Mouse (Mus musculus): ENCODE measurements around the gene Phb. TPM values are rescaled to one million over a fixed set of nuclear protein-coding genes. Genes with fewer than 3 reads are reported as not detected.

Gene Phb
- polyA plus RNA-seq, 1 experiment from 2014 or later: 129 TPM

DNA sequence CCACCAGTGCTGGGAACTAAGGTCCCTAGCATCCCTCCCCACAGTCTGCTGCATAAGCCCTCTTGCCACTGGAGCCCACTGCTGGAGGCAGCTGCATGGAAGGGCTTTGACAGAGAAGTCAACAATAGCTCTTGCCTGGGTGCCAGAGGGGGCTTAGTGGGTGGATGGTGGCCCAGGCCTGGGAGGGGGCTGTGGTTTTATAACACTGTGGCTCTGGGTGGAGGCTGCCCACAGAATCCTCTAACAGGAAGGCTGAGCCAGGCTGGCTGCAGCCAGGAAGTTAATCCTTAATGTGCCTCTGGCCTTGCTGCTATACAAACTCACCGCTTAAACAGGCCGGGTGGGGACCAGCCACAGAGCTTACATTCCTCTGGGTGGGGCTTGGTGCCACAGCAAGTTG is 31.7 kb upstream of the Phb start:
- Histone ChIP-seq H3K4me1 (replicated peaks) (no peaks in the 10 kb centered on the region), H3K9ac (no peak overlapping the region), H3K36me3 (replicated peaks) (no peaks in the 10 kb centered on the region), H3K27me3 (peaks cover 6% of the 10 kb centered on the region; the same call in 1 of the 2 replicates), H3K4me3 (replicated peaks) (no peak overlapping the region), H3K27ac (replicated peaks) (no peak overlapping the region), H3K9me3 (replicated peaks) (no peaks in the 10 kb centered on the region), H3K4me2 (no peak overlapping the region)
- ATAC-seq (ENCODE audit: insufficient read depth): no peak
- WGBS (ENCODE audit: insufficient replicate concordance): 2% methylated on average over 2 of the region's 2 CpGs

GRCm38 (mm10) chr11:95640751-95641150 is 26.0 kb upstream of the Phb start:
- peaks cover 57% of the 10 kb centered on the region for H3K27me3 ChIP-seq
- H3K4me3 ChIP-seq (replicated peaks): no peak overlapping the region
- H3K9ac ChIP-seq: no peak overlapping the region
- H3K4me1 ChIP-seq (replicated peaks): peaks cover 4% of the 10 kb centered on the region; the same call in 1 of the 2 replicates
- 38% methylated on average over 2 of the region's 2 CpGs for WGBS (ENCODE audit: insufficient replicate concordance)
- H3K36me3 ChIP-seq (replicated peaks): no peaks in the 10 kb centered on the region
- no peaks in the 10 kb centered on the region for H3K9me3 ChIP-seq (replicated peaks)
- no peak for ATAC-seq (ENCODE audit: insufficient read depth)
- no peak overlapping the region for H3K4me2 ChIP-seq
- no peak overlapping the region for H3K27ac ChIP-seq (replicated peaks)

DNA sequence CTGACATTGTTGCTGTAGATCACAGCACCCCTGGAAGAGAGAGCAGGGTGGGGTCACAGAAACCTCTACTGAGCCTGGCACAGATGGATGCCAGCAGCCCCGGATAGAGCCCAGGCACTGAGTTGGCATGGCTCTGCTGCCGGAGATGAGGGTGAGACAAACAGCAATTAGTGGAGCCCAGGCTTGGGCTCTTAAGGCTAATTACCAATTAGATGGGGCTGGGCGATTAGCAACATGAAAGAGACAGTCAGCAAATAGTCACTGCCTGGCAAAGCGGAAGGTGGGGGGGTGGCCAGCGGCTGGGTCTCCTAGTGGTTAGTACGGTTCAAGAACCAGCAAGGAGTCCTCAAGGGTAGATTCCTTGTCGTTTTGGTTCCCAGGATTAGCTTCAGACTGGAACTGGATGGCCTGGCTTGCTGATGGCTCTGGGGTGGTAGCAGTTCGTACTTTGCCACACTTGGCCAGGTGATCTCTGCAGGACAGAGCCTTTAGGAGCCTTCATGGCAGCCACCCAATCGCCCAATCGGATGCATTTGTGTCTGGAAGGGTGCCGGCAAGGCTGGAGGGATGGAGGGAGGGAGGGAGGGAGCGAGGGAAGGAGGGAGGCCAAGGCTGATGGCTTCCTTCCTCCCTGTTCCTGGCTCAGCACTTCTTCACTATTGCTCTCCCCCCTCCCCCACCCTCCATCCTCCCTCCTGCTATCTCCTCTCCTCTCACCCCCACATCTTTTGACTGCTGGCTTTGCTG is 24.1 kb upstream of the Phb start:
- Histone ChIP-seq H3K27me3 (peaks cover 77% of the 10 kb centered on the region), H3K9ac (no peak overlapping the region), H3K9me3 (replicated peaks) (no peaks in the 10 kb centered on the region), H3K36me3 (replicated peaks) (no peaks in the 10 kb centered on the region), H3K27ac (replicated peaks) (no peak overlapping the region), H3K4me2 (no peak overlapping the region), H3K4me1 (replicated peaks) (peaks cover 4% of the 10 kb centered on the region; the same call in 1 of the 2 replicates), H3K4me3 (replicated peaks) (no peak overlapping the region)
- ATAC-seq (ENCODE audit: insufficient read depth): no peak
- WGBS (ENCODE audit: insufficient replicate concordance): 30% methylated on average over 10 of the region's 12 CpGs

DNA sequence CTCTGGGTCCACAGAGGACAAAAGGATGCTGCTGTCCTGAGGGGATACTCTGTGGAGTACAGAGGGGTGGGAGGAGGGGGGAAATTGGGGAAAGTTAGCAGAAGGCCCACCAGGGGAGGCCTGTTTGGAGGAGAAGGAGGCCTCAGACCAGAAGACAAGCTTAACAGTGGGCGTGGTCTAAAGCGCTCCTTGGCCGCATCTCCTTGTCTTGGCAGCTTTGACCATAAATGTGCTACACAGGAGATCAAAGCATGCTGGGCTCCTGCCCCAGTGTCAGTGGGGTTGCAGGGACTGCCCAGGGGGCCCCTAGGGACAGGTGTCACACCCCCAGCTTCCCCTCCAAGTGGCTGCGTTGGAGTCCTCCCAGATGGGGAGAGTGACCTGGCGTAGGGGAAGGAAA is 22.9 kb upstream of the Phb start:
- H3K36me3 ChIP-seq (replicated peaks): no peaks in the 10 kb centered on the region
- peaks cover 87% of the 10 kb centered on the region for H3K27me3 ChIP-seq
- ATAC-seq (ENCODE audit: insufficient read depth): no peak
- no peak overlapping the region for H3K4me3 ChIP-seq (replicated peaks)
- no peak overlapping the region for H3K9ac ChIP-seq
- 30% methylated on average over 5 of the region's 5 CpGs for WGBS (ENCODE audit: insufficient replicate concordance)
- H3K4me2 ChIP-seq: no peak overlapping the region
- H3K4me1 ChIP-seq (replicated peaks): peaks cover 4% of the 10 kb centered on the region; the same call in 1 of the 2 replicates
- H3K27ac ChIP-seq (replicated peaks): no peak overlapping the region
- no peaks in the 10 kb centered on the region for H3K9me3 ChIP-seq (replicated peaks)

DNA sequence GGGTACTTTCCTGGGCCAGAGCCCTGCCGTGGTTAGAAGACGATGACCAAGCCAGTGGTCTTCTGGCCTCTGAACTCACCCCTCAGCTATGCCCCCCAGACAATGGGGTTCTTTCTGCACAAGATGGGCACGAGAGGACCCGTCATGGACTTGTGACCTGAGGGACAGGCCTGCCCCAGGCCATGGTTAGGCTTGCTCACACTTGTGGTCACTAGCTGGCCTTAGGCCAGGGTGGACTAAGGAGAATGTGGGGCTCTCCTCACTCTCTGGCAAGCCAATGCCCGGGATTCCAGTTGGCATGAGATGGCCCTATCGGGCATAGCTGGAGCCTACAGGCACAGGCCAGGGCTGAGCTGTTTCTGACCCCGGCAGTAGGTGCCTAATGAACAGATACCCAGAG is 22.4 kb upstream of the Phb start:
- H3K9ac ChIP-seq: no peak overlapping the region
- H3K27me3 ChIP-seq: peaks cover 91% of the 10 kb centered on the region
- no peaks in the 10 kb centered on the region for H3K9me3 ChIP-seq (replicated peaks)
- H3K4me1 ChIP-seq (replicated peaks): peaks cover 4% of the 10 kb centered on the region; the same call in 1 of the 2 replicates
- ATAC-seq (ENCODE audit: insufficient read depth): no peak
- H3K4me3 ChIP-seq (replicated peaks): no peak overlapping the region
- no peak overlapping the region for H3K4me2 ChIP-seq
- H3K27ac ChIP-seq (replicated peaks): no peak overlapping the region
- WGBS (ENCODE audit: insufficient replicate concordance): 53% methylated on average over 7 of the region's 7 CpGs
- H3K36me3 ChIP-seq (replicated peaks): no peaks in the 10 kb centered on the region

GRCm38 (mm10) chr11:95645397-95646153 is 21.2 kb upstream of the Phb start:
- Histone ChIP-seq H3K4me3 (replicated peaks) (no peak overlapping the region), H3K4me2 (no peak overlapping the region), H3K27me3 (peaks cover 93% of the 10 kb centered on the region), H3K9me3 (replicated peaks) (no peaks in the 10 kb centered on the region), H3K4me1 (replicated peaks) (peaks cover 4% of the 10 kb centered on the region; the same call in 1 of the 2 replicates), H3K9ac (no peak overlapping the region), H3K36me3 (replicated peaks) (no peaks in the 10 kb centered on the region), H3K27ac (replicated peaks) (no peak overlapping the region)
- WGBS (ENCODE audit: insufficient replicate concordance): 2% methylated on average over 36 of the region's 36 CpGs
- ATAC-seq (ENCODE audit: insufficient read depth): no peak

DNA sequence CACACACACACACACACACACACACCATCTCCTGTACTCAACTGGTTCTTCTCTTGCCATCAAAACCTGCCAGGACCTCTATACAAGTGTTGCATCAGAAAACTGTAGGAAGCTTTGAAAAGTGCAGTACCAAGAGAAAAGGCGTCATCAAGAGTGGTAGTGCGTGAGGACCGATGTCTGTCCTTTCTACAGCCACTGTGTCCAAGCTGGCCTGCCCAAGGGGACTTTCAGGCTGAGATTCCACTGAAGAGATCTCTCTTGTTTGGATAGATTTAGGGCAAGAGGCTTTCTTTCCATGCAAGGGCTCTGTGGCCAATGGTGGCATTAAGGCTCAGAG is 20.6 kb upstream of the Phb start:
- 36% methylated on average over 3 of the region's 3 CpGs for WGBS (ENCODE audit: insufficient replicate concordance)
- Histone ChIP-seq H3K27ac (replicated peaks) (no peak overlapping the region), H3K4me1 (replicated peaks) (peaks cover 4% of the 10 kb centered on the region; the same call in 1 of the 2 replicates), H3K4me2 (no peak overlapping the region), H3K36me3 (replicated peaks) (no peaks in the 10 kb centered on the region), H3K27me3 (peaks cover 93% of the 10 kb centered on the region), H3K4me3 (replicated peaks) (no peak overlapping the region), H3K9ac (no peak overlapping the region), H3K9me3 (replicated peaks) (no peaks in the 10 kb centered on the region)
- ATAC-seq (ENCODE audit: insufficient read depth): no peak

DNA sequence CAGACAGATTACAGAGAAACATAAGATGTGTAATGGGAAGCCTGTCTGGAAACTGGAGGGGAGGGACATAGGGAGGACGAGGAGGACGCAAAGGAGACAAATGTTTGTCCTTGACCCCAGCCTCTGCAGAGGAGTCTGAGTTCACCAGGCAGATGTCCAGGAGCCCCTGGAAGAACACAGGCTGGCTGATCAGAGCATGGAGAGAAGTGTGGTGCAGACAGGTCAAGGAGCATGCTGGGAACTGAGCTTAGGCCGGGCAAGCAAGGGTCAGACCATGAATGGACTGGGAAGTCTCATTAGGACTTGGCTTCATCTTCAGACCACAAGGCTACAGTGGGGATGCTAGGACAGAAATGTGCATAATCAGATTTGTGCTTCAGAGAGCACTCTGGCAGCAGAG is 19.0 kb upstream of the Phb start:
- H3K27me3 ChIP-seq: peaks cover 95% of the 10 kb centered on the region

GRCm38 (mm10) chr11:95648827-95649226 is 17.9 kb upstream of the Phb start:
- H3K4me3 ChIP-seq (replicated peaks): no peak overlapping the region
- no peak overlapping the region for H3K4me2 ChIP-seq
- no peaks in the 10 kb centered on the region for H3K36me3 ChIP-seq (replicated peaks)
- peaks cover 4% of the 10 kb centered on the region; the same call in 1 of the 2 replicates for H3K4me1 ChIP-seq (replicated peaks)
- peaks cover 88% of the 10 kb centered on the region for H3K27me3 ChIP-seq
- no peaks in the 10 kb centered on the region for H3K9me3 ChIP-seq (replicated peaks)
- no peak overlapping the region for H3K9ac ChIP-seq
- H3K27ac ChIP-seq (replicated peaks): no peak overlapping the region
- ATAC-seq (ENCODE audit: insufficient read depth): no peak
- WGBS (ENCODE audit: insufficient replicate concordance): 4% methylated on average over 4 of the region's 4 CpGs

More for the DNA sequence above, 19.0 kb upstream of the Phb start:
- 46% methylated on average over 3 of the region's 3 CpGs for WGBS (ENCODE audit: insufficient replicate concordance)
- Histone ChIP-seq H3K9ac (no peak overlapping the region), H3K27ac (replicated peaks) (no peak overlapping the region), H3K4me3 (replicated peaks) (no peak overlapping the region), H3K36me3 (replicated peaks) (no peaks in the 10 kb centered on the region), H3K4me2 (no peak overlapping the region), H3K9me3 (replicated peaks) (no peaks in the 10 kb centered on the region), H3K4me1 (replicated peaks) (peaks cover 4% of the 10 kb centered on the region; the same call in 1 of the 2 replicates)
- no peak for ATAC-seq (ENCODE audit: insufficient read depth)

DNA sequence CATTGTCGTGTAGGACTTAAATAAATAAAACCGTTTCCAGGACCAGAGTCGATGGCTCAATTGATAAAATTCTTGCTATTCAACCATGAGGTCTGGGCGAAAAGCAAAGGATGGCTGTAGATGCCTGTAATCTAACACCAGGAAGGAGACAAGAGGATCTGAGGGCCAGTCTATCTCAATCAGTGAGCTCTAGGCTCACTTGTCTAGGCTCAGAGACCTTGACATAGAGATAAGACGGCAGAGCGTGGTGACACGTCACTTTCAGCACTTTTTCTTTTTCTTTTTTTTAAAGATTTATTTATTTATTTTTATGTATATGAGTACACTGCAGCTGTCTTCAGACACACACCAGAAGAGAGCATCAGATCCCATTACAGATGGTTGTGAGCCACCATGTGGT is 17.2 kb upstream of the Phb start:
- H3K27ac ChIP-seq (replicated peaks): no peak overlapping the region
- H3K36me3 ChIP-seq (replicated peaks): no peaks in the 10 kb centered on the region
- no peaks in the 10 kb centered on the region for H3K9me3 ChIP-seq (replicated peaks)
- no peak for ATAC-seq (ENCODE audit: insufficient read depth)
- H3K4me1 ChIP-seq (replicated peaks): peaks cover 4% of the 10 kb centered on the region; the same call in 1 of the 2 replicates
- WGBS (ENCODE audit: insufficient replicate concordance): 44% methylated on average over 7 of the region's 7 CpGs
- no peak overlapping the region for H3K4me3 ChIP-seq (replicated peaks)
- H3K4me2 ChIP-seq: no peak overlapping the region
- H3K9ac ChIP-seq: no peak overlapping the region
- peaks cover 86% of the 10 kb centered on the region for H3K27me3 ChIP-seq

GRCm38 (mm10) chr11:95650001-95650400 is 16.8 kb upstream of the Phb start:
- Histone ChIP-seq H3K4me1 (replicated peaks) (peaks cover 4% of the 10 kb centered on the region; the same call in 1 of the 2 replicates), H3K27me3 (peaks cover 82% of the 10 kb centered on the region), H3K36me3 (replicated peaks) (no peaks in the 10 kb centered on the region), H3K27ac (replicated peaks) (no peak overlapping the region), H3K4me2 (no peak overlapping the region), H3K4me3 (replicated peaks) (no peak overlapping the region), H3K9ac (no peak overlapping the region), H3K9me3 (replicated peaks) (no peaks in the 10 kb centered on the region)
- WGBS (ENCODE audit: insufficient replicate concordance): 36% methylated on average over 2 of the region's 2 CpGs
- ATAC-seq (ENCODE audit: insufficient read depth): no peak

Data from liver, embryonic 15.5 days (tissue).